Mouse (Mus musculus) ES-CJ7 (cell line): ENCODE results near the gene Creg2.

ENCODE experiments used
- DNase-seq: peaks from one replicate; pipeline ENCODE4 v3.0.0; 2011; ENCODE audit warnings: low read depth, low spot score

Gene Creg2

GRCm38 (mm10) chr1:39653028-39653427, 1.8 kb upstream of the Creg2 start:
- no peak for DNase-seq

GRCm38 (mm10) chr1:39650435-39651240, 636 bp downstream of the Creg2 start:
- peak; percentile 27 for DNase-seq

- DNase-seq, result peak; percentile 55
Measured at GRCm38 (mm10) chr1:39649691-39650434, 1.4 kb downstream of the Creg2 start.

- no peak for DNase-seq
Measured at GRCm38 (mm10) chr1:39648584-39648983, 2.7 kb downstream of the Creg2 start.

- DNase-seq, result no peak
Measured at GRCm38 (mm10) chr1:39645905-39646759, 5.1 kb downstream of the Creg2 start.

- no peak for DNase-seq
Measured at GRCm38 (mm10) chr1:39644333-39644732, 6.9 kb downstream of the Creg2 start.

GRCm38 (mm10) chr1:39641667-39642066, 9.6 kb downstream of the Creg2 start:
- peak; percentile 66 for DNase-seq

- DNase-seq, result no peak
Measured at GRCm38 (mm10) chr1:39637139-39637538, 14.1 kb downstream of the Creg2 start.

- peak; percentile 31 for DNase-seq
Measured at GRCm38 (mm10) chr1:39636660-39637059, 14.6 kb downstream of the Creg2 start.

GRCm38 (mm10) chr1:39636196-39636595, 15.1 kb downstream of the Creg2 start:
- no peak for DNase-seq

- no peak for DNase-seq
Measured at GRCm38 (mm10) chr1:39628606-39629005, 22.7 kb downstream of the Creg2 start.

- DNase-seq, result no peak
Measured at GRCm38 (mm10) chr1:39625491-39625890, 25.8 kb downstream of the Creg2 start.

GRCm38 (mm10) chr1:39623729-39624128, 27.5 kb downstream of the Creg2 start:
- no peak for DNase-seq

- DNase-seq, result no peak
Measured at GRCm38 (mm10) chr1:39623106-39623505, 28.2 kb downstream of the Creg2 start.

- no peak for DNase-seq
Measured at GRCm38 (mm10) chr1:39618524-39618923, 32.8 kb downstream of the Creg2 start.

GRCm38 (mm10) chr1:39615526-39615925, 35.7 kb downstream of the Creg2 start:
- DNase-seq, result no peak

GRCm38 (mm10) chr1:39614462-39615279, 36.6 kb downstream of the Creg2 start:
- peak; percentile 89 for DNase-seq

GRCm38 (mm10) chr1:39613061-39613460, 38.2 kb downstream of the Creg2 start:
- no peak for DNase-seq

GRCm38 (mm10) chr1:39612491-39612890, 38.8 kb downstream of the Creg2 start:
- DNase-seq, result no peak

- no peak for DNase-seq
Measured at GRCm38 (mm10) chr1:39608534-39608933, 42.7 kb downstream of the Creg2 start.

- no peak for DNase-seq
Measured at GRCm38 (mm10) chr1:39602477-39602876, 48.8 kb downstream of the Creg2 start.
